Comparison of ENCODE assay signal across 14 mouse cellular contexts in genomic region chr3:127294610-127295349, GRCm38 (mm10).
A peak's percentile ranks its signal among the peaks of the same experiment; 100 is the strongest.
DNase-seq lines count a peak whose midpoint lies in the region; ATAC-seq and TF ChIP-seq lines count a peak whose summit lies in the region.
"Had no signal": no experiment of that assay in that cellular context is flagged by ENCODE, and none has a peak within 500 bp of the region (broad histone marks: within the 10 kb centered on the region; RNA-seq: fewer than 3 reads in every experiment).

No protein-coding gene starts in this region.

- peaks cover 0 to 3% of the 10 kb centered on the region in 2 experiments; a peak in 2 of 4 replicates for H3K36me3 ChIP-seq in MEL (ENCODE audit: control insufficient read depth in 1 of 2, insufficient read depth in 2 of 2, low read length in 2 of 2)
- H3K36me3 ChIP-seq in forebrain, embryonic 16.5 days (ENCODE audit: control insufficient read depth, insufficient read depth): no peaks in the 10 kb centered on the region
- no peaks in the 10 kb centered on the region for H3K36me3 ChIP-seq in midbrain, embryonic 11.5 days (ENCODE audit: control insufficient read depth, insufficient read depth, low read length)
- no peaks in the 10 kb centered on the region for H3K36me3 ChIP-seq in heart, embryonic 10.5 days
- H3K36me3 ChIP-seq: intestine, embryonic 15.5 days; liver, embryonic 15.5 days; stomach, embryonic 15.5 days had no signal

- no peak for TF ChIP-seq CTCF in MEL (IDR thresholded peaks at IDR 0.05 in 2 of 3, conservative IDR thresholded peaks at IDR 0.05 in 1 of 3; ENCODE audit: control insufficient read depth in 1 of 3, insufficient read depth in 1 of 3, low read depth in 2 of 3, low read length in 3 of 3, poor library complexity in 1 of 3, severe bottlenecking in 1 of 3)

- ATAC-seq in forebrain, embryonic 16.5 days: no peak
- ATAC-seq in midbrain, embryonic 11.5 days (ENCODE audit: low FRiP score): peak; percentile 50; the same call in 1 of the 2 replicates
- ATAC-seq: CD4-positive, CD25-positive, alpha-beta regulatory T cell, adult 4 months; intestine, embryonic 15.5 days; Patski had no signal

- no peak for TF ChIP-seq RAD21 in MEL (IDR thresholded peaks at IDR 0.05; ENCODE audit: low read depth, low read length)

- H3K9me3 ChIP-seq in MEL (replicated peaks; ENCODE audit: insufficient read depth, low read length): no peaks in the 10 kb centered on the region
- no peaks in the 10 kb centered on the region for H3K9me3 ChIP-seq in forebrain, embryonic 16.5 days (ENCODE audit: control insufficient read depth, low read length)
- no peaks in the 10 kb centered on the region for H3K9me3 ChIP-seq in midbrain, embryonic 11.5 days (ENCODE audit: control insufficient read depth, low read length)
- no peaks in the 10 kb centered on the region for H3K9me3 ChIP-seq in heart, embryonic 10.5 days
- H3K9me3 ChIP-seq: intestine, embryonic 15.5 days; liver, embryonic 15.5 days; stomach, embryonic 15.5 days had no signal

- 71% methylated on average over 9 of the region's 9 CpGs for WGBS in forebrain, embryonic 16.5 days
- 68% methylated on average over 9 of the region's 9 CpGs for WGBS in midbrain, embryonic 11.5 days
- WGBS in heart, embryonic 10.5 days: 65% methylated on average over 9 of the region's 9 CpGs

- H3K4me1 ChIP-seq in MEL (ENCODE audit: control insufficient read depth in 1 of 2, insufficient read depth in 2 of 2, low read length in 2 of 2): peaks cover 0 to 11% of the 10 kb centered on the region in 2 experiments; a peak in 3 of 4 replicates
- peaks cover 13% of the 10 kb centered on the region for H3K4me1 ChIP-seq in forebrain, embryonic 16.5 days (replicated peaks; ENCODE audit: control insufficient read depth, insufficient read depth, low read length)
- peaks cover 16% of the 10 kb centered on the region for H3K4me1 ChIP-seq in midbrain, embryonic 11.5 days (ENCODE audit: control insufficient read depth, insufficient read depth, low read length)
- peaks cover 19% of the 10 kb centered on the region for H3K4me1 ChIP-seq in heart, embryonic 10.5 days
- H3K4me1 ChIP-seq: intestine, embryonic 15.5 days; liver, embryonic 15.5 days; stomach, embryonic 15.5 days had no signal

- peak overlapping the region in 1 of 2 experiments; percentile 9; a peak in 1 of 4 replicates for H3K4me3 ChIP-seq in MEL (ENCODE audit: control insufficient read depth in 1 of 2, insufficient read depth in 1 of 2, low read depth in 2 of 2, low read length in 2 of 2)
- no peak overlapping the region for H3K4me3 ChIP-seq in forebrain, embryonic 16.5 days (replicated peaks; ENCODE audit: low read length)
- H3K4me3 ChIP-seq in midbrain, embryonic 11.5 days (ENCODE audit: low read depth, low read length): no peak overlapping the region
- no peak overlapping the region for H3K4me3 ChIP-seq in heart, embryonic 10.5 days
- H3K4me3 ChIP-seq: intestine, embryonic 15.5 days; liver, embryonic 15.5 days; stomach, embryonic 15.5 days had no signal

- no peak for TF ChIP-seq POLR2A in MEL (IDR thresholded peaks at IDR 0.05; ENCODE audit: control insufficient read depth in 1 of 2, insufficient read depth in 1 of 2, low read depth in 1 of 2, low read length in 2 of 2, poor library complexity in 1 of 2)

- H3K4me2 ChIP-seq in forebrain, embryonic 16.5 days (ENCODE audit: low read length): no peak overlapping the region
- peak overlapping the region; percentile 25; the same call in 1 of the 2 replicates for H3K4me2 ChIP-seq in midbrain, embryonic 11.5 days
- H3K4me2 ChIP-seq: intestine, embryonic 15.5 days; liver, embryonic 15.5 days; stomach, embryonic 15.5 days had no signal

- H3K79me2 ChIP-seq in MEL (ENCODE audit: control insufficient read depth, insufficient read depth, low read length, poor library complexity): no peaks in the 10 kb centered on the region

- H3K27me3 ChIP-seq in MEL (ENCODE audit: control insufficient read depth in 1 of 2, insufficient read depth in 2 of 2, low read length in 2 of 2): no peaks in the 10 kb centered on the region
- no peaks in the 10 kb centered on the region for H3K27me3 ChIP-seq in forebrain, embryonic 16.5 days (replicated peaks; ENCODE audit: control insufficient read depth, insufficient read depth, low read length)
- H3K27me3 ChIP-seq in midbrain, embryonic 11.5 days (ENCODE audit: control insufficient read depth, insufficient read depth, low read length): no peaks in the 10 kb centered on the region
- H3K27me3 ChIP-seq in heart, embryonic 10.5 days (ENCODE audit: insufficient read depth, poor library complexity, severe bottlenecking): no peaks in the 10 kb centered on the region
- H3K27me3 ChIP-seq: intestine, embryonic 15.5 days; liver, embryonic 15.5 days; Patski; stomach, embryonic 15.5 days had no signal

- DNase-seq in A20 (ENCODE audit: low read depth, low spot score): peak; percentile 5
- DNase-seq in MEL (ENCODE audit: low read depth, low spot score): peak; percentile 68
- DNase-seq in midbrain, embryonic 11.5 days (ENCODE audit: low spot score, missing footprints): no peak
- DNase-seq in frontal cortex, postnatal 25 days (ENCODE audit: low spot score in 2 of 2): no peak
- DNase-seq in cerebellum, postnatal 10 days: no peak
- DNase-seq in heart, embryonic 10.5 days (ENCODE audit: low spot score): no peak
- DNase-seq in adrenal gland, postnatal 10 days: no peak
- DNase-seq: thymus, postnatal 25 days had no signal

- H3K9ac ChIP-seq in MEL (ENCODE audit: control insufficient read depth, low read depth, low read length, poor library complexity, severe bottlenecking): no peak overlapping the region; the same call in 1 of the 2 replicates
- no peak overlapping the region for H3K9ac ChIP-seq in forebrain, embryonic 16.5 days (replicated peaks; ENCODE audit: low read depth, low read length)
- peak overlapping the region; percentile 28; the same call in 1 of the 2 replicates for H3K9ac ChIP-seq in midbrain, embryonic 11.5 days (ENCODE audit: low read length)
- H3K9ac ChIP-seq: intestine, embryonic 15.5 days; liver, embryonic 15.5 days; stomach, embryonic 15.5 days had no signal

- peak overlapping the region; percentile 79 for H3K27ac ChIP-seq in MEL (ENCODE audit: control insufficient read depth, low read depth, low read length)
- H3K27ac ChIP-seq in forebrain, embryonic 16.5 days (ENCODE audit: low read length): peak overlapping the region; percentile 54
- H3K27ac ChIP-seq in midbrain, embryonic 11.5 days (ENCODE audit: low read depth, low read length): peak overlapping the region; percentile 88
- H3K27ac ChIP-seq in heart, embryonic 10.5 days: no peak overlapping the region
- H3K27ac ChIP-seq: intestine, embryonic 15.5 days; liver, embryonic 15.5 days; stomach, embryonic 15.5 days had no signal

- TF ChIP-seq EP300 in MEL (IDR thresholded peaks at IDR 0.05; ENCODE audit: low read depth in 1 of 2, low read length in 2 of 2): peak; percentile 12 to 62; a peak in 3 of 4 replicates

TF ChIP-seq in MEL, 35 proteins besides CTCF, POLR2A, EP300 and RAD21:
- TF ChIP-seq GATA1 (IDR thresholded peaks at IDR 0.05; ENCODE audit: low read depth, low read length) (peak; percentile 67), ETS1 (IDR thresholded peaks at IDR 0.05; ENCODE audit: low read depth, low read length) (peak; percentile 90), USF1 (IDR thresholded peaks at IDR 0.05; ENCODE audit: low read depth, low read length) (no peak; the same call in 1 of the 2 replicates), GABPA (IDR thresholded peaks at IDR 0.05; ENCODE audit: low read depth, low read length) (no peak), MEF2A (IDR thresholded peaks at IDR 0.05; ENCODE audit: extremely low read depth, insufficient replicate concordance, low read depth, low read length, poor library complexity, severe bottlenecking) (0 out of 2 replicates have a peak, but pooled peaks have one; percentile 21), SIN3A (IDR thresholded peaks at IDR 0.05; ENCODE audit: low read length) (peak; percentile 71), TCF12 (IDR thresholded peaks at IDR 0.05; ENCODE audit: low read depth, low read length) (0 out of 2 replicates have a peak, but pooled peaks have one; percentile 2), MYB (IDR thresholded peaks at IDR 0.05; ENCODE audit: low read depth, low read length) (no peak), MAX (IDR thresholded peaks at IDR 0.05; ENCODE audit: low read length) (peak; percentile 35; the same call in 1 of the 2 replicates), BHLHE40 (IDR thresholded peaks at IDR 0.05; ENCODE audit: borderline replicate concordance, low read depth, low read length) (peak; percentile 89)

Comparison
In these comparisons a context has a peak if more than half of its experiments do, and no peak if none do; other contexts are left out.
1. DNase-seq: peak in A20 (single experiment) and MEL (single experiment); none in midbrain, embryonic 11.5 days (single experiment), frontal cortex, postnatal 25 days (0 of 2), cerebellum, postnatal 10 days (0 of 2), heart, embryonic 10.5 days (single experiment) and adrenal gland, postnatal 10 days (single experiment).